Comparison of ENCODE assay signal across 9 mouse cellular contexts in genomic region chr5:133487806-133488290, GRCm38 (mm10).
A peak's percentile ranks its signal among the peaks of the same experiment; 100 is the strongest.
DNase-seq lines count a peak whose midpoint lies in the region; ATAC-seq and TF ChIP-seq lines count a peak whose summit lies in the region.
"Had no signal": no experiment of that assay in that cellular context is flagged by ENCODE, and none has a peak within 500 bp of the region (broad histone marks: within the 10 kb centered on the region; RNA-seq: fewer than 3 reads in every experiment).

No protein-coding gene starts in this region.

- ATAC-seq in forebrain, postnatal 0 days = no peak
- no peak for ATAC-seq in forebrain, embryonic 12.5 days (ENCODE audit: low FRiP score)
- ATAC-seq in lung, embryonic 16.5 days (ENCODE audit: low read depth) = peak; percentile 56

- no peaks in the 10 kb centered on the region for H3K9me3 ChIP-seq in forebrain, postnatal 0 days (ENCODE audit: low read length)
- no peaks in the 10 kb centered on the region for H3K9me3 ChIP-seq in forebrain, embryonic 12.5 days
- no peaks in the 10 kb centered on the region for H3K9me3 ChIP-seq in lung, embryonic 16.5 days (ENCODE audit: control insufficient read depth, low read length)

- no peaks in the 10 kb centered on the region for H3K36me3 ChIP-seq in forebrain, postnatal 0 days (ENCODE audit: insufficient read depth)
- no peaks in the 10 kb centered on the region for H3K36me3 ChIP-seq in forebrain, embryonic 12.5 days (replicated peaks)
- H3K36me3 ChIP-seq in lung, embryonic 16.5 days (ENCODE audit: control insufficient read depth, insufficient read depth, low read length) = no peaks in the 10 kb centered on the region
- H3K36me3 ChIP-seq: liver, embryonic 13.5 days had no signal

- WGBS in forebrain, postnatal 0 days = 14% methylated on average over 5 of the region's 5 CpGs
- 65% methylated on average over 5 of the region's 5 CpGs for WGBS in forebrain, embryonic 12.5 days
- WGBS in cerebellum, adult 2 months = 2% methylated on average over 5 of the region's 5 CpGs
- WGBS in lung, embryonic 16.5 days = 17% methylated on average over 5 of the region's 5 CpGs

- H3K27me3 ChIP-seq in forebrain, postnatal 0 days (ENCODE audit: insufficient read depth, low read length) = no peaks in the 10 kb centered on the region
- no peaks in the 10 kb centered on the region; the same call in 1 of the 2 replicates for H3K27me3 ChIP-seq in forebrain, embryonic 12.5 days
- H3K27me3 ChIP-seq in cerebellum, adult 2 months (ENCODE audit: control insufficient read depth, insufficient read depth, low read length) = no peaks in the 10 kb centered on the region
- H3K27me3 ChIP-seq in lung, embryonic 16.5 days (ENCODE audit: control insufficient read depth, insufficient read depth, low read depth, low read length) = no peaks in the 10 kb centered on the region
- H3K27me3 ChIP-seq: liver, embryonic 13.5 days had no signal

- no peak overlapping the region for H3K4me2 ChIP-seq in forebrain, postnatal 0 days (ENCODE audit: low read depth)
- no peak overlapping the region for H3K4me2 ChIP-seq in forebrain, embryonic 12.5 days
- H3K4me2 ChIP-seq in lung, embryonic 16.5 days (ENCODE audit: low read depth, low read length) = no peak overlapping the region
- H3K4me2 ChIP-seq: liver, embryonic 13.5 days had no signal

- TF ChIP-seq POLR2A in cerebellum, adult 2 months (IDR thresholded peaks at IDR 0.05; ENCODE audit: borderline replicate concordance, insufficient read depth, low read length) = no peak

- peak; percentile 56 for DNase-seq in forebrain, postnatal 0 days
- DNase-seq in cerebellum, adult 2 months = peak; percentile 90 to 93
- DNase-seq in heart, adult 11 months = peak; percentile 98
- DNase-seq in layer of hippocampus, adult 11-12 months (ENCODE audit: low spot score) = peak; percentile 80
- DNase-seq in urinary bladder, postnatal 10 days (ENCODE audit: low spot score) = peak; percentile 10
- DNase-seq in neural tube, embryonic 10.5 days (ENCODE audit: extremely low spot score, low spot score) = no peak
- DNase-seq: liver, embryonic 13.5 days had no signal

- H3K4me3 ChIP-seq in forebrain, postnatal 0 days (ENCODE audit: low read depth, low read length) = no peak overlapping the region
- no peak overlapping the region for H3K4me3 ChIP-seq in forebrain, embryonic 12.5 days (replicated peaks)
- H3K4me3 ChIP-seq in cerebellum, adult 2 months (replicated peaks; ENCODE audit: insufficient read depth, low read depth, low read length) = no peak overlapping the region
- H3K4me3 ChIP-seq in lung, embryonic 16.5 days (ENCODE audit: low read length) = no peak overlapping the region
- H3K4me3 ChIP-seq: liver, embryonic 13.5 days had no signal

- TF ChIP-seq CTCF in forebrain, postnatal 0 days (IDR thresholded peaks at IDR 0.05; ENCODE audit: low read depth) = no peak
- no peak for TF ChIP-seq CTCF in cerebellum, adult 2 months (IDR thresholded peaks at IDR 0.05; ENCODE audit: borderline replicate concordance, insufficient read depth, low read depth, low read length)

- H3K4me1 ChIP-seq in forebrain, postnatal 0 days (ENCODE audit: insufficient read depth) = peaks cover 11% of the 10 kb centered on the region; the same call in 1 of the 2 replicates
- H3K4me1 ChIP-seq in forebrain, embryonic 12.5 days = 0 out of 2 replicates have a peak, but pooled peaks cover 3% of the 10 kb centered on the region
- peaks cover 13% of the 10 kb centered on the region for H3K4me1 ChIP-seq in cerebellum, adult 2 months (ENCODE audit: control insufficient read depth, insufficient read depth, low read length)
- H3K4me1 ChIP-seq in lung, embryonic 16.5 days (replicated peaks; ENCODE audit: control insufficient read depth, insufficient read depth, low read length) = no peaks in the 10 kb centered on the region
- H3K4me1 ChIP-seq: liver, embryonic 13.5 days had no signal

- no peak overlapping the region for H3K9ac ChIP-seq in forebrain, postnatal 0 days
- H3K9ac ChIP-seq in forebrain, embryonic 12.5 days = no peak overlapping the region
- no peak overlapping the region for H3K9ac ChIP-seq in lung, embryonic 16.5 days (ENCODE audit: low read length)
- H3K9ac ChIP-seq: liver, embryonic 13.5 days had no signal

- H3K27ac ChIP-seq in forebrain, postnatal 0 days (ENCODE audit: low read depth, low read length) = no peak overlapping the region
- no peak overlapping the region for H3K27ac ChIP-seq in forebrain, embryonic 12.5 days
- H3K27ac ChIP-seq in cerebellum, adult 2 months (ENCODE audit: insufficient read depth, low read length) = peak overlapping the region; percentile 74
- H3K27ac ChIP-seq in lung, embryonic 16.5 days (ENCODE audit: low read length) = no peak overlapping the region
- H3K27ac ChIP-seq: liver, embryonic 13.5 days had no signal
